Mouse (Mus musculus): ENCODE results near the gene Slc5a10. TPM values are rescaled to one million over a fixed set of nuclear protein-coding genes. Genes with fewer than 3 reads are reported as not detected.

Gene Slc5a10
- total RNA-seq, 2 experiments from 2014 or later: 0.19 TPM; not detected in 1

Other genes starting within 250 kb of the Slc5a10 start
- gene Mfap4, start 235.4 kb downstream of the Slc5a10 start, total RNA-seq (2021): 1 to 10 TPM; 2.6 to 3.3 TPM
- gene Mapk7, start 226.4 kb downstream of the Slc5a10 start, total RNA-seq (2021): 10 to 100 TPM; 22.9 to 23.9 TPM
- gene B9d1, start 215.7 kb downstream of the Slc5a10 start, total RNA-seq (2021): 10 to 100 TPM; 43.4 to 43.8 TPM
- gene Epn2, start 141.1 kb downstream of the Slc5a10 start, total RNA-seq (2021): 100 to 1,000 TPM; 116 to 128 TPM
- 1 to 10 TPM; 3.2 to 4.5 TPM for gene Grap, start 67.6 kb downstream of the Slc5a10 start, total RNA-seq (2021)
- gene Fam83g, start 36.7 kb downstream of the Slc5a10 start, total RNA-seq (2021): under 1 TPM in 1 of 2 experiments, not detected in 1; 0.12 TPM
- gene Prpsap2, start 41.3 kb upstream of the Slc5a10 start, total RNA-seq (2021): 10 to 100 TPM; 37.8 to 40.0 TPM
- gene Ulk2, start 134.2 kb upstream of the Slc5a10 start, total RNA-seq (2021): 10 to 100 TPM; 74.0 to 75.4 TPM
- 10 to 100 TPM; 32.2 to 32.7 TPM for gene Akap10, start 209.4 kb upstream of the Slc5a10 start, total RNA-seq (2021)
- gene Specc1, start 235.9 kb upstream of the Slc5a10 start, total RNA-seq (2021): 10 to 100 TPM; 72.9 to 77.6 TPM